Mouse (Mus musculus): Measurements from ENCODE around the gene Nccrp1.

GRCm38 (mm10) chr7:28495426-28495825 is 51.6 kb downstream of the Nccrp1 start:
- no peak for TF ChIP-seq CTCF (IDR thresholded peaks at IDR 0.05)
- TF ChIP-seq EP300 (IDR thresholded peaks at IDR 0.05) = no peak

All from lung, postnatal 0 days (tissue).